Mouse (Mus musculus) embryonic facial prominence, embryonic 14.5 days (tissue): ENCODE results near the gene Prkcz. TPM values are rescaled to one million over a fixed set of nuclear protein-coding genes. Genes with fewer than 3 reads are reported as not detected.
A peak's percentile ranks its signal among the peaks of the same experiment; 100 is the strongest.

Source experiments
- ATAC-seq: fragments of 200-750 bp; cut with Nextera tagmentation; 2 replicates; pipeline ENCODE4 v1.8.0; 2017; ENCODE audit warnings: low read depth, moderate number of reproducible peaks, moderate TSS enrichment
- DNase-seq: peaks from one replicate; pipeline ENCODE4 v3.0.0-alpha.2; 2015; ENCODE audit warnings: low spot score
- H3K27ac ChIP-seq: fragments of 300-500 bp; sonication (generic); replicated peaks from 2 replicates; pipeline ENCODE4 v1.5.1; 2014; ENCODE audit warnings: low read depth, mild to moderate bottlenecking, low read length, moderate library complexity
- H3K27me3 ChIP-seq: fragments of 300-500 bp; sonication (generic); replicated peaks from 2 replicates; pipeline ENCODE4 v1.6.1; 2014; ENCODE audit warnings: low read length; ENCODE audit not compliant: control insufficient read depth, insufficient read depth
- H3K36me3 ChIP-seq: fragments of 300-500 bp; sonication (generic); 2 replicates; pipeline ENCODE4 v1.6.1; 2014; ENCODE audit warnings: low read length, mixed read lengths; ENCODE audit not compliant: control insufficient read depth, insufficient read depth
- H3K4me1 ChIP-seq: fragments of 300-500 bp; sonication (generic); 2 replicates; pipeline ENCODE4 v1.6.1; 2014; ENCODE audit warnings: antibody characterized with exemption, low read length; ENCODE audit not compliant: control insufficient read depth, insufficient read depth
- H3K4me2 ChIP-seq: fragments of 300-500 bp; sonication (generic); 2 replicates; pipeline ENCODE4 v1.6.1; 2014; ENCODE audit warnings: low read depth, mild to moderate bottlenecking, low read length, moderate library complexity, mixed read lengths
- H3K4me3 ChIP-seq: fragments of 300-500 bp; sonication (generic); 2 replicates; pipeline ENCODE4 v1.5.1; 2014; ENCODE audit warnings: low read depth, mild to moderate bottlenecking, low read length
- H3K9ac ChIP-seq: fragments of 300-500 bp; sonication (generic); 2 replicates; pipeline ENCODE4 v1.6.1; 2014; ENCODE audit warnings: low read depth, mild to moderate bottlenecking, low read length, moderate library complexity, mixed read lengths
- H3K9me3 ChIP-seq: fragments of 300-500 bp; sonication (generic); 2 replicates; pipeline ENCODE4 v1.6.1; 2016; ENCODE audit warnings: low read length; ENCODE audit not compliant: control insufficient read depth
- WGBS: fragments of 180-500 bp; shearing (Covaris S2); extraction: QIAGEN DNeasy Blood & Tissue Kit; methylation state at CpG from one replicate; pipeline ENCODE4 v1.1.7; 2014; 5-methylcytosine and 5-hydroxymethylcytosine counted together
- polyA plus RNA-seq: library from polyadenylated mRNA; unstranded; fragments of >200 nt; fragmentation: Nextera tagmentation; extraction: Ambion mirVana; gene quantifications from 2 replicates; pipeline ENCODE4 v1.2.1, GENCODE M21; 2014

Prkcz gene
- polyA plus RNA-seq, 1 experiment from 2014 or later: 9.8 TPM

DNA sequence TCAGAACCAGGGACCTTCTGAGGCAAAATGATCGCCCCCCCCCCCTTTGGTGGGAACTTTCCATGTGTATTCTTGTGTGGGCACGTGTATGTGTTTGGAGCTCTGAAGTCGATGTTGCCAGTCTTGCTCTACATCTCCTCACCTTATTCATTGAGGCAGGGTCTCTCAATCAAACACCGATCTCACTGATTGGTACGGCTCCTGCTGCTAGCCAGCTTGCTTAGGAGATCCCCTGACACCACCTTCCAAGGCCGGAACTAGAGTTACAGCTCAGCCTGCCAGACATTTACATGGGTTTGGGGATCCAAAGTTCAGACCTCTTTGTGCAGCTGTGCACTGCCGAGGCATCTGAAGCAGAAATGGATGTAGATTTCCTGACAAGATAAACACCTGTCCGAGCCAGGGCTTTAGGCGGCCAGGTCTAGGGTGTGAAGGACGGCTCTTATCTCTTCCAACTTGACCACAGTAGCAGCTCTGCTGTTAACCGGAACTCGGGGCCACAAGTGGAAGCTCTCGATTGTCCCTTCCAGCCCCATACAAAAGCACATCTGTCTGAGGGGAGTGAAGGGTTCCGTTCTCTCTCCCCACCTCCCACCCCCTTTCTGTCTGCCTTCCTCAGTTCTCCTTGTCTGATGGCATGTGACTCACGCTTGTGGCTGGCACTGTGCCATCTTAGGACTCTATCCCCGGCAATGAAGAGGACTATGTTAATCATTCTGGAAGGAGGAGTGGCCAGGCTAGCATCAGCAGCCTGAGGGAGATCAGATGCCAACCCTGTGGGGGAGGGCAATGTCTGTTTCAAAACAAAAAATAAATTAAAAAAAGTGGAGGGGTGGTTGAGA is 81.0 kb downstream of the Prkcz start:
- ATAC-seq (no peak), DNase-seq (peak; percentile 75)
- Histone ChIP-seq H3K36me3 (no peaks in the 10 kb centered on the region), H3K27me3 (no peaks in the 10 kb centered on the region), H3K4me1 (peaks cover 60% of the 10 kb centered on the region), H3K9ac (no peak overlapping the region), H3K27ac (no peak overlapping the region), H3K9me3 (no peaks in the 10 kb centered on the region), H3K4me3 (no peak overlapping the region), H3K4me2 (no peak overlapping the region)
- WGBS: 61% methylated on average over 16 of the region's 16 CpGs

DNA sequence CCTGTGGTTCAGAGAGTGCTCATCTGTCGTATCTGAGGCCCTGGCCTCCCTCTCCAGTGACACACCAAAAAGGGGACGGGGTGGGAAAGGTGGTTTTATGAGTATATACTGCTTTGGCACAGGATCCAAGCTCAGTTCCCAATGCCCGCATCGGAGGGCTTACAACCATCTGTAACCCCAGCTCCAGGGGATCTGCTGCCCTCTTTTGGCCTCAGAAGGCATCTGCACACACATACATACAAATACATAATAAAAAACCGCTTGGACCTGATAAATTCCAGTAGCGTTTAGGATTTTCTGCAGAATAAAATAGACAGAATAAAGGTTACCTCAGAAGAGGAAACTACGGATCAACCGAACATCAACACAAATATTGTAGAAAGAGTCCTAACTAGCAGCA is 82.1 kb downstream of the Prkcz start:
- Histone ChIP-seq H3K4me3 (no peak overlapping the region), H3K27me3 (no peaks in the 10 kb centered on the region), H3K9ac (no peak overlapping the region), H3K9me3 (no peaks in the 10 kb centered on the region), H3K4me1 (peaks cover 55% of the 10 kb centered on the region), H3K4me2 (no peak overlapping the region), H3K27ac (no peak overlapping the region), H3K36me3 (no peaks in the 10 kb centered on the region)
- 80% methylated on average over 8 of the region's 8 CpGs for WGBS
- ATAC-seq (no peak), DNase-seq (no peak)

GRCm38 (mm10) chr4:155277963-155278362 is 83.2 kb downstream of the Prkcz start:
- Histone ChIP-seq H3K4me3 (no peak overlapping the region), H3K36me3 (no peaks in the 10 kb centered on the region), H3K27me3 (no peaks in the 10 kb centered on the region), H3K9me3 (no peaks in the 10 kb centered on the region), H3K4me1 (peaks cover 46% of the 10 kb centered on the region), H3K9ac (no peak overlapping the region), H3K27ac (peak overlapping the region; percentile 12; the same call in 1 of the 2 replicates), H3K4me2 (no peak overlapping the region)
- DNase-seq (peak; percentile 62), ATAC-seq (no peak)
- 39% methylated on average over 6 of the region's 6 CpGs for WGBS

DNA sequence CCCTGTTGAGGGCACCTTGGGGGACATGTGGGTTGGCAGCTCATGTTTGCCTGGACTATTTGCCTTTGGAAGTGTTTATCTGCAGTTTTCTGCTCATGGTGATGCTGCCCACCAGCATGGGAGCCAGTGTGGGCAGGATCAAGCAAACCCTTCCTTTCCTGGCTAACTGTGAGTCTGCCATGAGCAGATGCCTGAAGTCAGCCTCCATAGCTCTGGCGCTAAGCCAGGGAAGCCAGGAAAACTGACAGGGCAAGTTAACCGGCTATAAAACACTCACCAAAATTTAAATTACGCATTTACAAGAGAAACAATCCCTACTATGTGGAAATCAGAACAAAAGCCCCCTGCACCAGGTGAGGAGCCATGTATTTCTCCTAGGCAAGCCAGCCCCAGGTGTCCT is 86.3 kb downstream of the Prkcz start:
- H3K27ac ChIP-seq: no peak overlapping the region
- no peaks in the 10 kb centered on the region for H3K27me3 ChIP-seq
- H3K9ac ChIP-seq: no peak overlapping the region
- H3K4me1 ChIP-seq: peaks cover 18% of the 10 kb centered on the region
- WGBS: 55% methylated on average over 3 of the region's 3 CpGs
- H3K36me3 ChIP-seq: no peaks in the 10 kb centered on the region
- H3K9me3 ChIP-seq: no peaks in the 10 kb centered on the region
- no peak for ATAC-seq
- no peak overlapping the region for H3K4me3 ChIP-seq
- peak; percentile 45 for DNase-seq
- H3K4me2 ChIP-seq: no peak overlapping the region

GRCm38 (mm10) chr4:155274451-155274850 is 86.7 kb downstream of the Prkcz start:
- no peaks in the 10 kb centered on the region for H3K36me3 ChIP-seq
- no peak overlapping the region for H3K4me2 ChIP-seq
- 35% methylated on average over 5 of the region's 5 CpGs for WGBS
- ATAC-seq (no peak), DNase-seq (no peak)
- H3K27ac ChIP-seq: no peak overlapping the region
- no peaks in the 10 kb centered on the region for H3K27me3 ChIP-seq
- H3K9ac ChIP-seq: no peak overlapping the region
- peaks cover 18% of the 10 kb centered on the region for H3K4me1 ChIP-seq
- no peaks in the 10 kb centered on the region for H3K9me3 ChIP-seq
- H3K4me3 ChIP-seq: no peak overlapping the region

- Histone ChIP-seq H3K9me3 (no peaks in the 10 kb centered on the region), H3K4me2 (no peak overlapping the region), H3K4me3 (no peak overlapping the region), H3K27me3 (no peaks in the 10 kb centered on the region), H3K9ac (no peak overlapping the region), H3K36me3 (no peaks in the 10 kb centered on the region), H3K27ac (peak overlapping the region; percentile 33; the same call in 1 of the 2 replicates), H3K4me1 (peaks cover 22% of the 10 kb centered on the region)
- peak; percentile 74 for DNase-seq
- 32% methylated on average over 5 of the region's 5 CpGs for WGBS
- ATAC-seq: peak; percentile 69
Measured at GRCm38 (mm10) chr4:155268382-155268781, 92.8 kb downstream of the Prkcz start.

GRCm38 (mm10) chr4:155267639-155268175 is 93.5 kb downstream of the Prkcz start:
- Histone ChIP-seq H3K27me3 (no peaks in the 10 kb centered on the region), H3K9ac (no peak overlapping the region), H3K4me2 (no peak overlapping the region), H3K36me3 (no peaks in the 10 kb centered on the region), H3K4me1 (peaks cover 22% of the 10 kb centered on the region), H3K27ac (peak overlapping the region; percentile 75), H3K9me3 (no peaks in the 10 kb centered on the region), H3K4me3 (no peak overlapping the region)
- DNase-seq (peak; percentile 87), ATAC-seq (peak; percentile 80)
- WGBS: 49% methylated on average over 12 of the region's 12 CpGs

GRCm38 (mm10) chr4:155267047-155267543 is 94.1 kb downstream of the Prkcz start:
- DNase-seq: peak; percentile 70
- no peaks in the 10 kb centered on the region for H3K36me3 ChIP-seq
- WGBS: 49% methylated on average over 7 of the region's 7 CpGs
- peak; percentile 53; the same call in 1 of the 2 replicates for ATAC-seq
- no peaks in the 10 kb centered on the region for H3K9me3 ChIP-seq
- peak overlapping the region; percentile 75 for H3K27ac ChIP-seq
- H3K4me3 ChIP-seq: no peak overlapping the region
- H3K9ac ChIP-seq: no peak overlapping the region
- H3K4me1 ChIP-seq: peaks cover 22% of the 10 kb centered on the region
- no peaks in the 10 kb centered on the region for H3K27me3 ChIP-seq
- no peak overlapping the region for H3K4me2 ChIP-seq
